Mouse (Mus musculus) erythroblast, adult 5-6 weeks (primary cell): ENCODE results near the gene Tbl2. TPM values are rescaled to one million over a fixed set of nuclear protein-coding genes. Genes with fewer than 3 reads are reported as not detected.

Source experiments
- ATAC-seq: replicated peaks from 2 replicates; pipeline ENCODE4 v1.8.0; 2016; ENCODE audit warnings: moderate number of reproducible peaks, mild to moderate bottlenecking, moderate TSS enrichment, inconsistent platforms; ENCODE audit not compliant: poor library complexity, low FRiP score, severe bottlenecking
- total RNA-seq, 2 experiments: library from RNA; stranded (forward) in 1 of 2; stranded (reverse) in 1 of 2; fragments of 150-400 nt in 1 of 2; fragments of 200-764, 138-1000 nt in 1 of 2; gene quantifications; 2 replicates each; pipeline versions ENCODE4 v1.2.3 to v1.2.4; 2015 to 2017; ENCODE audit warnings: low replicate concordance in 2 of 2

Tbl2 gene
- total RNA-seq, 2 experiments from 2014 or later: 1.5 to 3.7 TPM

DNA sequence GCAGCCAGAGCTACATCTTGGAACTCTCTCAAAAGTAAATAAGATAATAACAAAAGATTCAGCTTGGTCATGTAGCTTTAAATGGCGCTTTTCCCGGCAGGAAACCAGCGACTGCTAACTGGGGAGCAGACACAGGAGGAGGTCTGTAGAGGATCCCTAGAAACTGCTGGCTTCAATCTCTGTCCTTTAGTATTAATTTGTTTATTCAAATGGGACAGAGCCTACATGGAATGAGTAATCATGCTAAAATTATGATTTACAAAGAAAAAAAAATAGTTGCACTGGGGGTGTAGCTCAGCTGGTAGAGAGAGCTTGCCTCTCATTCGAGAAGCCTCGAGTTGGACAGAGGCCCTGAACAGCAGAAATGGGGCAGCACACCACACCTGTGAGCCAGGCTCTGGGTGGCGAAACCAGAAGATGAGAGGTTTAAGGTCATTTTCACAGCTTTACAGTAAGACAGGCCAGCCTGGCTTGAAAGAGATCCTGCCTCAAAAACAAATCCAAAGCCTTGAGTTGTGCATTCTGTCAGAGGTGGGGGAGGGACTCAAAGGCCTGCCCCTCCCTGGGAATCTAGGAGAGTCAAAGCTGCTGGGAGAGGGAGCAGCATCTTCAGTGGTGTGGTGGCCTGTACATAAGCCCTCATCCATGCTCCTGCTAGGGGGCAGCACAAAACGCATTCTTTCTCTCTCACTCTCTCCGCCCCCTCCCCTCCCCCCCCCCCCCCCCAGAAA, 33.8 kb downstream of the Tbl2 start:
- no peak for ATAC-seq

DNA sequence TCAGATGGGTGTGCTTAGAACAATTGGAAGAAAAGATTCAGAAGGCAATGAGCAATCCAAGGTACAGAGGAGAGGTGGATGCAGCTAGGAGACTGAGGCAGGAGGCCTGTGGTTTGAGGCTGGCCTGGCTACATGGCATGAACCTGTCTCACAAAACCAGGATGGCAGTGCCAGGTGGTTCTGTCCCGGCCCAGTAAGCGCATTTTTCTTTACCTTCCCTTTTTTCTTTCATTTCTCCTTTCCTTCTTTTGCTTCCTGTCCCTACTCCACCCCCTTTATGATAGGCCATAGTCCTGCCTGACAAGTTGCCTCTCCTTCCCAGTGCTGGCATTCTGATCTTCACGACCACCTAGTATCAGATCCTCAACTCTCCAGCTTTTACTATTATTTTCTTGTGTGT, 35.6 kb downstream of the Tbl2 start:
- ATAC-seq: no peak

GRCm38 (mm10) chr5:135185596-135185995, 36.1 kb downstream of the Tbl2 start:
- ATAC-seq: no peak

DNA sequence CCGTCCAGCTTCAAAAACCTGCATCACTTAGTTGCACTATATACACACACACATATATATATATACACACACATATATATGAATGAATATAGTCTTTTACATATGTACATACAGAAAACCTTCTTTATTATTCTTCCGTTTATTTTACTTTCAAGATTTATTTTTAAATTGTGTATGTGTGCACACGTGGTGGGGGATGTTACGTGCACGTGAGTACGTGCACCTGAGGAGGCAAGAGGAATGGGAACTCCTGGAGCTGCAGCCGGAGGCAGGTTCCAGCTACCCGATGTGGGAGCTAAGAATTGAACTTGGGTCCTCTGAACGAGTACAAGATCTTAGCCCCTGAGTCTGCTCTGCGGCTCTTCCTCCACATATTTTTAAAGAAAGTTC, 36.8 kb downstream of the Tbl2 start:
- no peak for ATAC-seq

DNA sequence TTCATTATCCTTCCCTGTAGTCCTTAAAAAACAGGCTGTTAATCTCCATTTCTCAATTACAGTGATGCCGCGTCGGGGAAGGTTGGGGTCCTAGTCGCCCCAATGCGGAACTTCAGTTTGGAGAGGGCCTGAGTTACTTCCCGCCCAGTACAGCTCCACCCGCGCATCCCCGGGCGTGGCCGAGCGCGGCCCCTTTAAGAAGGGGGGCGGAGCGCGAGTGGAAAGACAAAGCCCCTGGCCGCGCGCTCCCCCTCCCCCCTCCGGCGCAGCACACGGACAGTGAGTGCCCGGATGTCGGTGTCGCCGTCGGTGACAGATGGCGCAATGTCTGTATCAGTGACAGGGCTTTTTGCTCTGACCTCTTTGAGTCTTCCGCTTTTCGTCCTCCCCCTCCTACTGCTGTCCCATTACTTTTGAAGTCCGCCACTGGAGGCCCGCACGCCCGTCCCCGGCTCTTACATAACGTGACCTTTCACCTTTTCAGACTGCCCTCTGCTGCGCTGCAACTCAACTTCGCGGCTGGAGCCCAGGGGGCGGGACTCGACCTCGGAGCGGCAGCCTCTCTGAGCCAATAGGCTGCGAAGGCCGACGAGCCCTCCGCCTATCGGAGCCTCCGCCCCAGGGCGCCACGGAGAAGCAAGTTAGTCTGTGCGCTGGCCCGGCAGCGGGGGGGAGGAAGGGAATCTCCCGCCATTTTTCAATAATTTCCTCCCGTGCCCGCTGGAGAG, 37.3 kb downstream of the Tbl2 start, which contains the start of gene Baz1b:
TSS of gene Baz1b (plus strand) at position 644 of the 728 bp plus-strand sequence.
- ATAC-seq: peak; percentile 95

DNA sequence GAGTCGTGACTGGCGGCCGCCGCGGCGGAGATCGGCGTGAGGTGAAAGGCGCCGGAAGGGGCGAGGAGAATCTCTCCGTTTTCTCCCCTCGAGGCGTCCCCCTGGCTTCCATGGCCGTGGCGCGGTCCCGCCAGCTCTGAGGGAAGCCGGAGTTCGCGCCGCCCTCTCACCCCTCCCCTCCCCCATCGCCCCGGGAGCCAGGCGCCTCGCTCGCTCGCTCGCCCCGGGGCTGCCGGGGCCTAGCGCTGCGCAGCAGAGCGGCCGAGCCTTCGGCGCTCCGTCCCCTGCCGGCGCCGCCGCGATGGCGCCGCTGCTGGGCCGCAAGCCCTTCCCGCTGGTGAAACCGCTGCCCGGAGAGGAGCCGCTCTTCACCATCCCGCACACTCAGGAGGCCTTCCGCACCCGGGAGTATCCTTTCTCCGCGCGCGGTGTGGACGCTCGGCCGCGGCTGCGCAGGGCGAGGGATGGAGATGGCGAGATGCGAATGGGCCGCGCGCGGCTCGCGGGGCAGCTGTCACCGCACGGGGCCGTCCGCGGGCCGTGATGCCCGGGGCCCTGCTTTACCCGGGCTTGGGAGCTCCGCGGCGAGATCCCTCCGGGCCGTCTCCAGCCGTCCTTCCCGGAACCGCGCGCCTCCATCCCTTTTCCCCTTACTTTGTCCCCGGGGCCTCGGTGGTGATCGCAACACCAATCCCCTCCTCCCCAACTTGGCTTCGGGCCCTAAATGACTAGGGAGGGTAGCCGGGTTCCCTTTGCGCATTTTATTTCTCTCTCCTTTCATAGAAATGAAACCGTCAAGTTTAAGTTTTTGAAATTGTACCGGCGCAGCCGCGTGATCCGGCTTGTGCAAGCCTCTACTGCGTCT, 38.1 kb downstream of the Tbl2 start:
- ATAC-seq: peak; percentile 41

- no peak for ATAC-seq
Observed at GRCm38 (mm10) chr5:135188214-135188554, 38.7 kb downstream of the Tbl2 start.

DNA sequence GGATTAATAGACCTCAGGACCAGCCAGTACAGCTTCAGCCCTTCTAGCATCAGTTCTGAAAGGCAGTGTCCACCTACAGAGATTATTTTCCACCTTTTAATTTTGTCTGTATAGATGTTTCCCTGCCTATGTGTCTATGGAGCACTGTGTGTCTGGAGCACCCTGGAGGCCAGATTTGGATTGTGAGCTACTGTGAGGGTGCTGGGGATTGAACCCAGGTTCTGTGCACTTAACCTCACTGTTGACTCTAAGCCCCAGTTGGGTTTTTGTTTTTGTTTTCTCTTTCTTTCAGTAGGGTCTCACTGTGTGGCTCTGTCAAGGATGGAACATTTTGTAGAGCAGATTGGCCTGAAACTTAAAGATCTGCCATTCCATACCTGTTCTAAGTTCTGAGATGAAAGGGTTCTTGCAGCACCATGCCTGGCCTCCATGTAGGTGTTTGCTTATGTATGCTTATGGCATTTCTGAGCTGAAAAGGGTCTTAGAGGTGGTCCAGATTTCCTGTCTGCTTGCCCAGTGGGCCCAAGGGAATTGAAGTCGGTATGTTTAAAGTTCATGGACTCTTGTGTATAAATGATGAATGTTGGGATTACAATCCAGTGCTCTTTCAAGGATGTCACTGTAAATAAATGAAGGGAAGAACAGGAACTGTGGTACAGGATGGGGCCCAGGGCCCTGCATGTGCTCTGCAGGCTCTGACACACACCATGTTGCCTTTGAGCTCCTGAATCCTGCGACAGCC, 40.0 kb downstream of the Tbl2 start:
- no peak for ATAC-seq

GRCm38 (mm10) chr5:135191620-135192019, 42.2 kb downstream of the Tbl2 start:
- 0 out of 2 replicates have a peak, but pooled peaks have one; percentile 47 for ATAC-seq

- no peak for ATAC-seq
Observed at GRCm38 (mm10) chr5:135192431-135192830, 43.0 kb downstream of the Tbl2 start.

- no peak for ATAC-seq
Observed at GRCm38 (mm10) chr5:135196367-135196766, 46.9 kb downstream of the Tbl2 start.

DNA sequence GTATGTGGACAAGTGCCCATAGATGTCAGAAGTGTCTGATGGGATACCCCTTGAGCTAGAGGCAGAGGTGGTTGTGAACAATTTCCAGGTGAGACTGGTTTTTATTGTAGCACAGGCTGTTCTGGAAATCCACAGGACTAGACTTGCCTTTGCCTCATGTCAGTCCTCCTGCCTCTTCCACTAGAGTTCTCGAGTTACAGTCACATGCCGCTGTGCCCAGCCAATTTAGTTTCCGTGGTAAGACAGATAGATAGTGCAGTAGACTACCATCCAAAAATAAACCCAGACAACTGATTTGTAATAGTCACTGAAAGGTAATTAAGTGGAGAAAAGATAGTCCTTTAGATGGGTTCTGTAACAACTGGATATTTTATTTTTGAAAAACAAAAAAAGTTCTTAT, 53.3 kb downstream of the Tbl2 start:
- ATAC-seq: no peak

DNA sequence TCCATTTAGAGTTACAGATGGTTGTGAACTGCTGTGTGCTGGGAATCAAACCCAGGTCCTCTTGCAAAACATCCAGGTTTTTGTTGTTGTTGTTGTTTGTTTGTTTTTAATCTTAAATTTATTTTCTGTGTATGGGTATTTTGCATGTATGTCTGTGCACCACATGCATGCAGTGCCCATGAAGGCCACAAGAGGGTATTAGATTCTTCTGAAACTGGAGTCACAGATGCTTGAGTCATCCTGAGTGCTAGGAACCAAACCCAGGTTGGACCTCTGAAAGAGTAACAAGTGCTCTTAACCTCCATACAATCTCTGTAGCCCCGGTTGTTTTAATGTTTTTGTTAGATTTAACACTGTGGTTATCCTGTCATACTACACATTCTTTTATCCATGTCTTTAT, 58.7 kb downstream of the Tbl2 start:
- ATAC-seq: no peak

Other genes with a start within 250 kb of the Tbl2 start
- 0.96 TPM in 1 of 2 replicates, not detected in the other for gene Tmem270, start 242.9 kb upstream of the Tbl2 start, total RNA-seq (2015; ENCODE audit: low replicate concordance)
- gene Tmem270, start 242.9 kb upstream of the Tbl2 start, total RNA-seq (2017; ENCODE audit: low replicate concordance): not detected in 2 replicates
- gene Cldn13, start 234.1 kb upstream of the Tbl2 start, total RNA-seq (2015; ENCODE audit: low replicate concordance): 411 and 506 TPM in 2 replicates
- gene Cldn13, start 234.1 kb upstream of the Tbl2 start, total RNA-seq (2017; ENCODE audit: low replicate concordance): 369 and 379 TPM in 2 replicates
- 70.4 and 120 TPM in 2 replicates for gene Mettl27, start 217.3 kb upstream of the Tbl2 start, total RNA-seq (2015; ENCODE audit: low replicate concordance)
- 62.4 and 85.2 TPM in 2 replicates for gene Mettl27, start 217.3 kb upstream of the Tbl2 start, total RNA-seq (2017; ENCODE audit: low replicate concordance)
- gene Cldn4, start 202.7 kb upstream of the Tbl2 start, total RNA-seq (2015; ENCODE audit: low replicate concordance): not detected in 2 replicates
- gene Cldn4, start 202.7 kb upstream of the Tbl2 start, total RNA-seq (2017; ENCODE audit: low replicate concordance): not detected in 2 replicates
- not detected in 2 replicates for gene Cldn3, start 163.4 kb upstream of the Tbl2 start, total RNA-seq (2015; ENCODE audit: low replicate concordance)
- not detected in 2 replicates for gene Cldn3, start 163.4 kb upstream of the Tbl2 start, total RNA-seq (2017; ENCODE audit: low replicate concordance)
- 4.6 and 19.0 TPM in 2 replicates for gene Abhd11, start 140.5 kb upstream of the Tbl2 start, total RNA-seq (2015; ENCODE audit: low replicate concordance)
- 11.6 and 17.5 TPM in 2 replicates for gene Abhd11, start 140.5 kb upstream of the Tbl2 start, total RNA-seq (2017; ENCODE audit: low replicate concordance)
- not detected in 2 replicates for gene Stx1a, start 126.2 kb upstream of the Tbl2 start, total RNA-seq (2015; ENCODE audit: low replicate concordance)
- gene Stx1a, start 126.2 kb upstream of the Tbl2 start, total RNA-seq (2017; ENCODE audit: low replicate concordance): not detected in 2 replicates
- gene Dnajc30, start 85.5 kb upstream of the Tbl2 start, total RNA-seq (2015; ENCODE audit: low replicate concordance): 1.5 and 7.9 TPM in 2 replicates
- 2.2 and 4.6 TPM in 2 replicates for gene Dnajc30, start 85.5 kb upstream of the Tbl2 start, total RNA-seq (2017; ENCODE audit: low replicate concordance)
- gene Bud23, start 84.7 kb upstream of the Tbl2 start, total RNA-seq (2015; ENCODE audit: low replicate concordance): 23.4 and 30.9 TPM in 2 replicates
- 12.0 and 17.3 TPM in 2 replicates for gene Bud23, start 84.7 kb upstream of the Tbl2 start, total RNA-seq (2017; ENCODE audit: low replicate concordance)
- gene Vps37d, start 71.4 kb upstream of the Tbl2 start, total RNA-seq (2015; ENCODE audit: low replicate concordance): not detected in 2 replicates
- not detected in 2 replicates for gene Vps37d, start 71.4 kb upstream of the Tbl2 start, total RNA-seq (2017; ENCODE audit: low replicate concordance)
- gene Mlxipl, start 59.8 kb upstream of the Tbl2 start, total RNA-seq (2015; ENCODE audit: low replicate concordance): not detected in 2 replicates
- 0.51 TPM in 1 of 2 replicates, not detected in the other for gene Mlxipl, start 59.8 kb upstream of the Tbl2 start, total RNA-seq (2017; ENCODE audit: low replicate concordance)
- 6.0 and 10.0 TPM in 2 replicates for gene Bcl7b, start 18.6 kb downstream of the Tbl2 start, total RNA-seq (2015; ENCODE audit: low replicate concordance)
- 12.9 and 19.2 TPM in 2 replicates for gene Bcl7b, start 18.6 kb downstream of the Tbl2 start, total RNA-seq (2017; ENCODE audit: low replicate concordance)
- 33.4 and 39.8 TPM in 2 replicates for gene Baz1b, start 37.6 kb downstream of the Tbl2 start, total RNA-seq (2015; ENCODE audit: low replicate concordance)
- gene Baz1b, start 37.6 kb downstream of the Tbl2 start, total RNA-seq (2017; ENCODE audit: low replicate concordance): 91.2 and 108 TPM in 2 replicates
- not detected in 2 replicates for gene Fzd9, start 101.6 kb downstream of the Tbl2 start, total RNA-seq (2015; ENCODE audit: low replicate concordance)
- not detected in 2 replicates for gene Fzd9, start 101.6 kb downstream of the Tbl2 start, total RNA-seq (2017; ENCODE audit: low replicate concordance)
- not detected in 2 replicates for gene Fkbp6, start 200.4 kb downstream of the Tbl2 start, total RNA-seq (2015; ENCODE audit: low replicate concordance)
- gene Fkbp6, start 200.4 kb downstream of the Tbl2 start, total RNA-seq (2017; ENCODE audit: low replicate concordance): not detected in 2 replicates
- gene Trim50, start 203.6 kb downstream of the Tbl2 start, total RNA-seq (2015; ENCODE audit: low replicate concordance): not detected in 2 replicates
- not detected in 2 replicates for gene Trim50, start 203.6 kb downstream of the Tbl2 start, total RNA-seq (2017; ENCODE audit: low replicate concordance)
- 0.77 and 4.6 TPM in 2 replicates for gene Nsun5, start 220.3 kb downstream of the Tbl2 start, total RNA-seq (2015; ENCODE audit: low replicate concordance)
- gene Nsun5, start 220.3 kb downstream of the Tbl2 start, total RNA-seq (2017; ENCODE audit: low replicate concordance): 1.7 and 3.2 TPM in 2 replicates
- 13.8 and 21.3 TPM in 2 replicates for gene Pom121, start 244.9 kb downstream of the Tbl2 start, total RNA-seq (2015; ENCODE audit: low replicate concordance)
- 2.8 and 4.3 TPM in 2 replicates for gene Pom121, start 244.9 kb downstream of the Tbl2 start, total RNA-seq (2017; ENCODE audit: low replicate concordance)